Mouse (Mus musculus) ZHBTc4 (cell line): ENCODE data around the gene Mapk14.
A peak's percentile ranks its signal among the peaks of the same experiment; 100 is the strongest.

Experiments
- DNase-seq: peaks from one replicate; pipeline ENCODE4 v3.0.0-alpha.2; 2011; ENCODE audit warnings: low read depth, low spot score

Gene Mapk14

GRCm38 (mm10) chr17:28781290-28782045 is 90.3 kb downstream of the Mapk14 start:
- DNase-seq: peak; percentile 64

- DNase-seq: peak; percentile 95
Observed at GRCm38 (mm10) chr17:28785036-28785435, 93.9 kb downstream of the Mapk14 start.

GRCm38 (mm10) chr17:28787507-28787906 is 96.4 kb downstream of the Mapk14 start:
- DNase-seq: peak; percentile 79

DNA sequence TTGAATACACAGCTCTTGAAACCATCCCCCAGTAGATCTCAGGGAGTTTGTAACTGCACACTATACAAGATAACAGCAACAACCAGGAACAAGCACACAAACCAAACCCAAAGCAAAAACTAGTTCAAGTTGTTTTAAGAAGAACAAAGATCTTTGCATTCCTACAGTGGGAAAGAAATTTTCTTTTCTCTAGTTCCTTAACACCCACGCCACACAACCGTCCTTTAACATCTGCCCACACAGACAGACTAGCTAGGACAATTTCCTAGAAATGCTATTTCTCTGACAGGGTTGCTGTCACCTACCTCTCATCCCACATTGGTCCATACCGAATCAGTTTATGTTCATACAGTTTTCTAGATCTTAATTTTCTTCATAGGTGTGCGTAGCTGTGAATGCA is 105.9 kb downstream of the Mapk14 start:
- DNase-seq: no peak
